Mouse (Mus musculus): ENCODE results near the gene Gm37240.
A peak's percentile ranks its signal among the peaks of the same experiment; 100 is the strongest.
"Not testable (repeated sequence)": the region's sequence is repeated elsewhere in the genome, so short reads cannot be mapped to it uniquely, and the experiment has no call there.

Gene Gm37240

DNA sequence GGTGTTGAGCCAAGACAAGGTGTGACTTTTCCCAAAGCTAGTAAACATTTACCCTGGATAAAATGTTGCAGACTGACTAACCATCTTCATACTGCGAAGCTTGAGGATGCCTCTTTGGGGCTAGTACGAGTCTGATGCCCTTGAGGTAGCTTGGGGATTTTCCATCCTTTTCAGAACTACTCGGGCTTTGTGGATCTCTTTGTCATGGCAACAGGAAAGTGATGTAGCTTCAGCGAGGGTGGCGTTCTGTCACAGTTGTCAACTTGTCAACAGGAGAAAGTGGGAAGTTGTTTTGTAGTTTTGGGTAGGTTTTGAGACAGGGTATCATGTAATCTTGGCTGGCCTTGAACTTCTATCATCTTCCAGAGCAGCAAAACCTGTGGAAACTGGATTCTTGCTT lies 268.0 kb downstream of the Gm37240 start:
- no peak for DNase-seq

DNA sequence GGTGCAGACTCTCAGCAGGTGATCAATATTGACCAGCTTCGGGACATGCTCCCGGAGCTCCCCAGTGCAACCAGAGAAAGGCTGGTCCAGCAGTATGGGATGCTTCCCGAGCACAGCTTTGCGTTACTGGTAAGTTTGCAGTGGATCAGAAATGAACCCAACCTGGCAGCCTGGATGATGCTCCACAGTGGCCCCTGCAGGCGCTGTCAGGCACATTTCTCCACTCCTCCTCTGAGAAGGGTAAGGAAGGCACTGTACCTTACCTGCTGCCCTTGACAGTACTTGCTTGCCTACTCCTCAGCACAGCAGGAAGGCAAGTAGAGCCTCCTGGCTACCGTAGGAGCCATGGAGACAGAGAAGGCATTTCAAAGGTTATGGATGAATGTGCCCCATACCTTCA lies 268.4 kb downstream of the Gm37240 start:
- no peak for DNase-seq

DNA sequence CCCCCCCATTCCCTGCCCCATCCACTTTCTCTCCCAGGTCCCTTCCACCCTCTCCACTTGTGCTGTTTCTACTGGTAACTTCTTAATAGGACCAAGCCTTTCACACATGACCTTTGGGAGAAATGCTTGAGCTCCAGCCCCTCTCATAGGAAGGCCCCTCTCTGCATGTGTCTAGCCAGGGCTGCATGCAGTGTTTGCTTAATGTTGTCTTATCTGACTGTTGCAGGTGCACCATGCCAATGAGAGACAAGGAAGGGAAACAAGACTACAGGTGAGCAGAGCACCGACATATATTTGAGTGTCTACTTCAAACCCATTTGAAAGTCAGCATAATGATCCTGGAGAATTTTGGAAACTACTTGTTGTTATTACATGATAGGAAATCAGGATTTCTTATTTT lies 270.9 kb downstream of the Gm37240 start:
- no peak for DNase-seq

DNA sequence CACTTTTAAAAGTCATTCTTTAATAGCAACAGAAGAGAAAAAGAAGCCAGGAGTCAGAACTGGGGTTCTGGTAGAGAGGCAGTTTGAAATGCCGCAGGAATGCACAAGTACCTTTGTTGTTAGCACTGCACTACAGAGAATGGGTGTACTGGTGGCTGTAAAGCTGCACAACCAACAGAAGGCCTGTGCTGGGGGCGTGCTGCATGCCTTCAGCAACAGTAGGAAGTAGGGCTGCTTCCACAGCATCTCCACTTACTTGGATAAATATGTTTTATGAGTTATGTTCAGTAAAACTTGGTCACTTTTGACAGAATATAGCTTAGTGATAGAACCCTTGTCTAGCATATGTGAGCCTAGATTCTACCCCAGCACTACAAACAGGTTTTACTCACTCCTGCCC lies 279.6 kb downstream of the Gm37240 start:
- no peak for DNase-seq

DNA sequence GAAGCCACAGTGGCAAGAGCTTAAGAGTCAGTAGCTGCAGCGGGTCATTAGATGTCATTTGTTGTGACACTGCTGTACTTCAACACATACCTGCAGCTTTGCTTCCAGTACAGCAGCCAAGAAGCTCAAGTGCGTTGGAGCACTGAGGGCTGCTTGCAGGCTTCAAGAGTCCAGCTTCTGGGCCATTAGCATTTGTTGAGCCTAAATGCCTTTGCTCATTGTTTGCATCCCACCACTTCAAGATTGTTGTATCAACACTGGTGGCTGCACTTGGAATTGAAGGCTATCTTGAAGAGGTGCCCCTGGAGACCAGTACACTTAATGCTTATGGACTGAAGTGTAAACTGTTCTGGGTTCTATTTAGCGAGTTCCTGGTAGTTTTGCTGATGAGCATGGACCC lies 280.4 kb downstream of the Gm37240 start:
- DNase-seq: no peak

DNA sequence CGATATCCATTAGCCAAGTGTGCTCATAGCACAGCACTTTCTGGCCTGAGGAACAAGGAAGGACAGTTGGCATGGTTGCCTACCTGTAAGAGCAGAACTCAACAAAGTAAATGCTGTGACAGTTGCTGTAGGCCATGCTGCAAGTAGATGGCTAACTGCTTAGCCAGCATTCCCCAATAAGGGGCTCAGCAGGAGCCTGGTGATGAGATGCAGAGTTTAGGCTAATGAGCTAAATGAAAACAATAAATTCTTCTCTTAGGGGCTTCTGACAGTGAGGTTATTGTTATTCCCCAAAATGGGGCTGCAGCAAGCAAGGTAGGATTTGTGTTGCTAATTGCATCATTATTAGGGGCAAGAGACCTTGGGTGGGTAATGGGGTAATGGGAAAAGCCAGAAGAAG lies 283.5 kb downstream of the Gm37240 start:
- no peak for DNase-seq

DNA sequence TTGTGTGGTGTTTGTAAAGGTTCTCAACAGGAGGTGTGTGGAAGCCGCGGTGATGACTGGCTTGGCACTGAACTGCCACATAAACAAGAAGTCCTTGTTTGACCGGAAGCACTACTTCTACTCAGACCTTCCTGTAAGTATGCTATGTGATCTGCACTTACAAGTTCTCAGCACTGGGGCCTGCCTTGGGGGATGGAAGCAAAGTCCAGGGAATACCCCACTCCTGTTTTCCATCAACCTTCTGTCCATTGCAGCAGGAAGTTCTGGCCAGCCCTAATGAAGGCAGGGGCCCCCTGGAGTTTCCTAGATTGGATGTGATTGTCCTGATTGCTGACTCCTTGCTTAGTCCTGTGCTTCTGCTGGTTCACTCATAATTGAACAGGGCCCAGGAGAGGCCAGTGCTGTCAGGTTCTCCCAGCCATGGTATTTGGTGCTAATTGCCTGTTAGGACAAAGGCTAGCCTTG lies 285.4 kb downstream of the Gm37240 start:
- no peak for DNase-seq

DNA sequence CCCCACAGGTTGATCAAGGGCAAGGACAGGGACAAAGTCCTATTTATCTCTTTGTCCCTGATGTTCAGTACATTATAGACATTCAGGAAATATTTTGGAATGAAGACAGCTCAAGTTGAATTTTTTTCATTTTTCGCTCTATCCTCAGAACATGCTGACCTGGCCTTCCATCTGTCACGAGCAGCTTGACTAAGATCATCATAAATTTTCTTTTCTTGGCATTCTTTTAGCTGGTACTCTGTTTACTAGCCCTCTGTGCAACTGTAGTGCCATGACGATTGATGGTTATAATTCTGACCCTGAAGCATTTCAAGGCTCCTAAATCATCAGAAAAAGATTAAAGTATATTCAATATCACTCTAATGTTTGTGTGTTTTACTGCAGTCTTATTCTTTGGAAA lies 287.8 kb downstream of the Gm37240 start:
- DNase-seq: no peak

DNA sequence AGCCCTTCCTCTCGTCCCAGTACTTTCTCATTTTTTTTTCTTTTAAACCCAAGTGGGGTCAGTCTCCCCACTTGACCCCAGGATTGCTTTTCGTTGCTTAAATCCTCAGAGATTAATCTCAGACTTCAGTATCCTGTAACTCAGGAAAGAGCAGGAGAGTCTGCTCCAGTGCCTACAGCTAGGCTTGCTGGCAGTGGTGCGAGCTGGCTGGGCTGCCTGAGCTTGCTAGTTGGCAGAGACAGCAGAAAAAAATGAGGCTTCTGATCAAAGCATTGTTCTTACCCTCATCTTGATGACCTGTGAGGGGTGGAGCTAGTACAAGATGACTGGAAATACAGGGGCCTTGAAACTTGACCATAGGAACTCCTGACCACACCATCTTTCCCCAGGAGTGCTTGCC lies 292.9 kb downstream of the Gm37240 start:
- DNase-seq: no peak

DNA sequence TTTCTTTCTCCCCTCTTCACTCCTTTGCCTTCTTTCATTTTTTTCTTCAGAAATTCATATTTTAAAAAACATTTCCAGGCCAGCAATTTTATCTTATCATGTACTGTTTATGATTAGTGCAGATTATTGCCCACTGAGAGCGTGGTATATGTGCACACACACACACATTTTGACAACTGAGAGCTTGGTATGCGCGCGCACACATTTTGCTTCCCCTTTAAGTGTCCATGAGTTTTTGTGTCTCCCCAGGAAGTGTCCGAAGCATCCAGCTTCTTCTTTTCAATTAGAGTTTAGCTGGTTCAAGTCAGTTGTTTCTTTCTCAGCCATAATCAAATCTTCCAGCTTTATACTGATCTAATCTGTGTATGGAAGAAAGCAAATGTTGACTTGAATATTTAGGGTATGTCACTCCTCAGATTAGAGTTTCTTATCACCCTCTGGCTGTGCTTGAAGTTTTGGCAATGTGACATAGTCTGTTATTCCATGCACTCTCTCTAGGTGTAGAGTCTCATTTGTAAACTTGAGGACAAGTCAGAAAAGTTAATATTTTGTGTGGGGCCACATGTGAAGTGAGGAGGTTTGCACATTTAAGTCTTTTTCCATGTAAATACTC lies 294.6 kb downstream of the Gm37240 start:
- DNase-seq: no peak

DNA sequence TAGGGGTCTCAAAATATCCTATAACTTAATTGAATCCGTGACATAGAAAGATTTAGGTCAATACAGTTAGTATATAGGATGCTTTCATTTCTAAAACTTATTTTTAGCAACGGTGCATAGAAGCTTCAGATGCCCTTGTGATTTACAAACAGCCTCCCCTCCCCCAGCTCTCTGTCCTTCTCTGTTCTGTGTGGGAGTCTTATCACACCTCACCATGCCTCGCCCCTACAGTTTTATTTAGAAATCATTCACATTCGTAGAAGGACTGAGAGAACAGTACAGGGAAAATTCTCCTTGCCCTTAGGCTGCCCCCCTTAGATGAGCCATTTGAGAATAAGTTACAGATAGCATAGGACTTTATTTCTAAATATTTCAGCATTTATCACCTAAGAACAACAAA lies 295.3 kb downstream of the Gm37240 start:
- DNase-seq: no peak

DNA sequence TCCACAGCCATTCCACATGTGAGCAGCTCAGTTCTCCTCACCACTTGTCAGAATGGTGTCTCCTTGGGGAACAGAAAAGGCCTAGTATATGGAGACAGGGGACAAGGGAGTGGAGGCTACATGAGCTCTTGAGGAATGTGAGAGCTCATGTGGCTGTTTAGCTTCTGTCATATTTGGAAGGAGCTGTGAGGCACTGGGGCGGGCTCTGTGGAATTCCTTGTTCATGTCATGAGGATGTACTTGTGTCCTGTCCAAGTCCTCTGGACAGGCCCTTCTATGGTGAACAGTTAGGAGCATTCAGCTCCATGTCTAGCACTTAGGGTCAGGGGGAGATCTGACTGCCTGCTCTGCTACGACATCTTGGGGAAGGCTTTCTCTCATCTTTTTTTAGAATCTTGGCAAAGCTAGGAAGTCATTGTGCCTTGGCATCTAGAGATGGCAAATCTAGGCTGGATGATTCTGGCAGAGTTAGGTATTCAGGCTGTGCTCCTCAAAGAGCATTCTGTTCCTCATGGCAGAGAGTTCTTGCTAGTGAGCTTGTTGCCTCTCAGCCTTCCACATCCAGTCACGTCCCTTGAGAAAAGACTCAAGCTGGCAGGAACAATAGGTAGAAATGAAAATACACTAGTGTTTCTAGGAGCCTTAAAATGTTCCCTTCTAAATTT lies 297.1 kb downstream of the Gm37240 start:
- DNase-seq: no peak

DNA sequence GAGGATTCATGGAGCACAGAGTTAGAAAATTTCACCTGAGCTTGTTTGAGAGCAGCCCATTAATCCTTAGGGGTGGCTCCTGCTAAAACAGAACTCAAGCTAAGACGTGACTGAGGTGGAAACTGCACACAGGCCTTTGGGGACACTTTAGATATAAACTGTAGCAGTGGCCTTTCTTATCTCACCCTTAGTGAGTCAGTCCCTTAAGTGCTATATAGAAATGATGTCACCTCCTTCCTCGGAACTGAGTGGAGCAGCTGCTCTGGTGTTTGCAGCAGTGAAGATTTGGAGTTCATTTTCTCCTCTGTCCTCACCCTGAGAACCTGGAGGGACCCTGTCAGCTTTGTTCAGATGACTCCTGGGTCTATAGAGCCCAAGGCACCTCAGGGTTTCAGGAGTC lies 298.6 kb downstream of the Gm37240 start:
- DNase-seq: no peak

DNA sequence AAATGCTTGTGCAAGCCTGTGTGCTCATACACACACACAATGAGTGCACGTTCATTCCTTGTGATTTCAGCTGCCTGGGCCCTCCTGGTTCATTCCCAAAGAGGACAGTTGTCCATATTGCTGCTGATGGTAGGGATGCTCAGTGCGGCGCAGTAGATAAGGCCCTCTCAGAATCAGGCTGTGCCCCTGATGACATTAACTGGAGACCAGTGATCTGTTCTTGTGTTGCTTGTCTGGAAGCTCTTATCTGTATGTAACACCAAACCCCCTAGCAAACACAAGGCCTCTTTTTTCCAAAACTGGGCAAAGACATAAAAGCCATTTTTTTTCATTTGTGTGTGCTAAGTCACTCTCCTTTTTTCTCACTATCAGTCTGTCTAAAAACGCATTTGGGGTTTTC lies 302.4 kb downstream of the Gm37240 start:
- DNase-seq: no peak

DNA sequence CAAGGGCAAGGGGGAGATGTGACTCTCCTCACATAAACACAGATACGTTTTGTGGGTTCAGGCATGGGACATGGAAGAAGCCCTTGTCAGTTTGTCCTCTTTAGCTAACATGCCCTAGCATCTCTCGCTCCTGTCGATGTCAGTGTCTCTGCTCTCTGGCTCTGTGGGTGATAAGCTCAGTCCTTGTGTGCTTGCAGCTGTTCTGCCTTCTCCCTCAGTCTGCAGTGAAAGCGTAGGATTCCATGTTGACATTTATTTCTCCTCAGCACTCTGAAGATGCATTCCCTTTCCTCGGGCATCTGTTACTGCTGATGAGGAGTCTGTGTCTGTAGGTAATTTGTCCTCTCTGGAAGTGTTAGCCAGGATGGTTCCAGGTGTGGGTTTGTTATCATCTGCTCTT lies 304.1 kb downstream of the Gm37240 start:
- no peak for DNase-seq

DNA sequence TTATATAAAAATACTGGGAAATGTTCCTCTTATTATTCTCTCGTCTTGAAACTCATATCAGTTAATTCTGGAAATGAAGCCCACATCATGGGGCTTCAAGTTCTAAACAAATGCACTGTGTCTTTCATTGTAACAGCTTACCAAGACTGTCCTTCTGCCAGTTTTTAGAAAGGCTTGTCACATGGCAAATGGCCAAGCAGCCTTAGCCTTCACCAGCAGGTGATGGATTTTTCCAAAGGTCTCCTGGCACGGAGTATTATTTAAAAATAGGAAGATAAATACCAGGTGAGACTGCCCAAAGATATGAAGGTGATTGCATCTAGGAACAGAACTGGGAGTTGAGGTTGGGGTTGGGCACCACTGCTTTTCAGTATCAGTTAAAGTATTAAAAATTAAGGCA lies 304.6 kb downstream of the Gm37240 start:
- no peak for DNase-seq

DNA sequence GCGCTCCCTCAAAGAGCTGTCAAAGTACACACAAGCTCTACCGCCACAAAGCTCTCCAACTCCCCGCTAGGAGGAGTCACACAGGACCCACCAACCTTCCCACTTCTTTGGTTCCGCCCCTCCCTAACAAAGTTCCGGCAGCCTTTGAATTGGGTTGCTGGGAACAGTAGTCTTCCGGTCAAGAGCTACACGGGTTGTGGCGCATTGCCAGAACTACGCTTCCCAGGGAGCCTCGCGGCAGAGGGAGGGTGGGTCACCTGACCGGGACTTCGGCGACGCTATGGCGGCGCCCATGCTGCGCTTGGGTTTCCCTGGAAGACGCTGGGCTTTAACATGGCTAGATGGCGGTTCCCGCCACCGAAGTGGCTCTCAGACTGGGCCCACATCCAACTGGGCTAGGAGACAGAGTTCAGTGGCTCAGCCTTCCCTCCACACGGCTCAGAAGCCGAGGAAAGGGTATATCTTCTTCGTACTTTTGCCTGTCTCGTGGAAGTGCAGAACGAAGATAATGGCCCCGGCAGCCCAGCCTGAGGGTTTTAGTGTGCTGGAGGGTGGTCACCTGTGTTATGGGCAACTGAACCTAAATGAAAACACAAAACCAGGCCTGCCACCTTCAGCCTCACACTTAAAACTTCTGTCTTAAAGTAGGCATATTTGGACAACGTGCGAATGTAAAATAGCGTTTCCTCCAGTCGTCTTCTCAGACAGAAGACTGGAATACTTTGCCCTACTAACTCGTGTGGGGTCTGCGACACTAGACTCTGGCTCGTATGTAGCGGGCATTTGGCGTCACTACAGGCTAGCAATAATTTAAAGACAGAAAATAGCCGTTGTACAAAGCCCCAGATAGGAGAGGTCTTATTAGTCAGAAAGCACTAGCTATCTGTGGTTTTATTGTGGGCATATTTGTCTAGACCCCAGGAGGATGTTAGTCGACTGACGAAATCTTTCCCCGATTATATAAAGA lies 313.2 kb downstream of the Gm37240 start, which contains the start of gene Gatb:
Gatb (plus strand) TSS at position 256 of the 967 bp plus-strand sequence.
- peak; percentile 95 for DNase-seq

DNA sequence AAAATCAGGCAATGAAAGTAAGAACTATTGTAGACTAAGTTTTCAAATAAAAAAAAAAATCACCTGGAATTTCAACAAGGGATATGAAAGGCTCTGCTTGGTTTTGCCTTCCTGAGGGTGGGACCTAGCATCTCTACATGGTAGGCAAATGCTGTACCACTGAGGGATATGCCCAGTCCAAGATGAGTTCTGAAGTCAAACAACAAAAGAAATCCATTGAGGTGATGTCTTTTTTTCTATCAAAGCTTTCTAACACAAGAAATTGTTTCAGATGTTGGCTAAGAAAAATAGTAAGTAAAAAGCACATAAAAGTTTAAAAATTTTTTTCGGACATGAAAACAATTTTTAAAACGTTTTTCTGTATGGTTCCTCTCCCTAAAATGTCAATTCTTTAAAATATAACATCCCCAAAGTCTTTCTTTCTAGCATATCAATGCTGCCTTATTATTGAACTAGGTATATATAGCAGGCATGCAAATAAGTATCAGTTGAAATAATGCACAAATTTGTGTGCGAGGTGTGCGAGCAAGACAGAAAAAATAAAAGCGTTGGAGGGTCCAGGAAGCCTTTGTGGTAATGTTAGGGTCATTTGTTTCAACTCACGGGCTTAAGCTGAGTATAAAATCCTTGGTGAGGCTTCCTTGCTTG lies 314.0 kb downstream of the Gm37240 start:
- DNase-seq: no peak

DNA sequence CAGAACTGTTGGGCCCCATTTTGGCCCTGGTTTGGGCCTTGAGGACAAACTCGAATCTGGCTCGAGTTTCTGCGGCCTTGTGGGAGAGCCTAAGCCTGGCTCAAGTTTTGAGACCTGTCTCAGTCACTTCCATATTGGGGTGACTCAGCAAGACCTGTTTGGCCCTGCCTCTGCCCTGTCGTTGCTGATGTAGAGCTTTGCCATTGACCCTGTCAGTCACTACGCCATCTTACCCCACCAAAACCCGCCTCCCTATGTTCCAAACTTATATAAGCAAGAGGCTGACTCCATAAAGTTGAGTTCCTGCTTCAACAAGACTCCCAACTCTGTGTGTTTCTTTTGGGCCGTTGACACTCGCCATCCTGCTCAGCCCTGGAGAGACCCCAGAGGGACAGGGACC lies 314.8 kb downstream of the Gm37240 start:
- DNase-seq: not testable (repeated sequence)

DNA sequence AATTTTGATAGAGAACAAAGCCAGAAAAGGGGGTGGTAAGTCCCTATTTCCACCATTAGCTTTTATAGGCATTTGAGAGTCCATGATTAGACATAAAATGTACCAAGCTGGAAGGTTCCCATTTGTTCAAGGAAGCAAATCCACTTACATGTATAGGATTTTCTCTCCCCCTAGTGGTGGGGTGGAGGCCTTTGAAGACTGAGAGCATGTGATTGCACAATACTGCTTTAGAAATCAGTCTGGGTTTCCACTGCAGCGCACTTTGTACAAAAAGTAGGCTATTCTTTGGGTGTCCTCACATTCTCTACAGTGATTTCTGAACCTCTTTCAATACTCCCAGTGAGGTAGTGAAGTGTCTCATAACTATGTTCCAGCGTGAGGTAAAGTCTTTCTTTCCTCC lies 316.0 kb downstream of the Gm37240 start:
- peak; percentile 26 for DNase-seq

DNA sequence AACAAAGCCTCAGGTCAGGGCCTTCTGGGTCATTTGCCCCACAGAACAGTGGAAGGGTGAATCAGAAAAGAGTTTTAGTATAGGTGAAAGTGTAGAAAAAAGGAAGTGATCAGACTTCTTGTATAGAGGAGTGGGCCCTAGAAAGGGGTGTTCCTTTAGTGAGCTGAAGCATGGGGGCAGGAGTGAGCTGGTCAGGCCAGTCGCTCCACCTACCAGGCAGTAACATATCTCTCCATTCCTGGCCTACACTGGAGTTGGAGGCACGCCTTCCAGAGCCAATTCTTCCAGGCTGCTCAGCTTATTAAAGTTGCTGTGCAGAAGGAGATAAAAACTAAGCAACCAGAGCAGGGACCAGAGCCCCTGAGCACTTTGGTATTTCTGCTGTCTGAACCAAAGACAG lies 322.7 kb downstream of the Gm37240 start:
- no peak for DNase-seq

DNA sequence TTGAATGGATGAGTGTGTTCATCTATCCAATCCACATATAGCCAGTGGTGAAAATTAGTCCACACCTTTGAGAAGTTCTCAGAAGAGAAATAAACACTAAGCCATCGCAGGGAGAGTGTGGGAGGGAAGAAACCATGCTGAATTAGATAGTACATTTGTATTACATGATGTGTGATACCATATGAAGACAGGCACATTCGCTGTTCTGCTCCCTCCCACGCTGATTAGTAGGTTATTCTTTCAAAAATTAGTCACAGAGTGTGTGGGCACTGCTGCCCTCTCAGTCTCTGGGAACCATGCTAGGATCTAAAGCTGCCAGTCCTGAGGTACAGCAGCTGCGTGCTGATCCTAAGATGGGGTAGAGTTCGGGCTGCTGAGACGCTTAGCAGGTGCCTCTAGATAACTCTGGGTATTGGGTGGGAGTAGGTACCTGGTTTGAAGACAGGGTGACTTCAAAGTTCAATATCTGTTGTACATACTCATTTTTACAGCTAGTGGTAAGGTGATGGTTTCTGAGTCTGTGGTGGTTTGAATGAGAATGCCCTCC lies 333.5 kb downstream of the Gm37240 start:
- no peak for DNase-seq

DNA sequence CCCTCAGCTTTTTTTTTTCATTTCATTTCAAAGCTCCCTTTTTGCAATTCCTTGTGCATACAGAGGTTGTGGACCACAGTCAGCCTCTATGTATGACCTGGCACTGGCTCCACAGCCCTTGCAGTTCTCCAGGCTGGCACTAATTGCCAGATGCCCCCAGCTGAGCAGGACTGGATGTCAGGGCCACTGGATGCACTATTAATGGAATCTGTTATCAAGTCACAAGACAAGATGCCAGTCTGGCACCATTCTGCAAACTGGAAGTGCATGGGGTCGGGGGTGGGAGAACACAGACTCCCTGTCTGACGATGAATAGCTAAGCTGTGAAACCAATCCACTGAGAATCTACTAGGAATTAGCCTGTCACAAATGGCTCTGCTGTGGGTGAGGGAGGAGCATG lies 336.0 kb downstream of the Gm37240 start:
- no peak for DNase-seq

All from thymus, postnatal 14 days (tissue).